Mouse (Mus musculus) MEL (cell line): ENCODE data around the gene Onecut3. TPM values are rescaled to one million over a fixed set of nuclear protein-coding genes. Genes with fewer than 3 reads are reported as not detected.

Experiments
- DNase-seq: peaks from one replicate; pipeline ENCODE4 v3.0.0; 2011; ENCODE audit warnings: low read depth, low spot score
- H3K27ac ChIP-seq: 2 replicates; pipeline ENCODE4 v1.5.1; 2012; ENCODE audit warnings: low read depth, mild to moderate bottlenecking, control low read depth, low read length, moderate library complexity; ENCODE audit not compliant: control insufficient read depth
- H3K27me3 ChIP-seq, 2 experiments: fragments of 150-350 bp in 1 of 2; sonication (generic) in 1 of 2; 2 replicates each; pipeline ENCODE4 v1.6.1; 2012; ENCODE audit warnings: low read length in 2 of 2, mild to moderate bottlenecking in 2 of 2, improper control_type of control experiment in 1 of 2, moderate library complexity in 1 of 2; ENCODE audit not compliant: insufficient read depth in 2 of 2, control insufficient read depth in 1 of 2
- H3K36me3 ChIP-seq, 2 experiments: 2 replicates each; pipeline ENCODE4 v1.6.1; 2012 to 2014; ENCODE audit warnings: low read length in 2 of 2, improper control_type of control experiment in 1 of 2, inconsistent platforms in 1 of 2, mild to moderate bottlenecking in 1 of 2; ENCODE audit not compliant: insufficient read depth in 2 of 2, control insufficient read depth in 1 of 2
- H3K4me1 ChIP-seq, 2 experiments: fragments of 150-350 bp in 1 of 2; sonication (generic) in 1 of 2; 2 replicates each; pipeline ENCODE4 v1.6.1; 2012; ENCODE audit warnings: low read length in 2 of 2, improper control_type of control experiment in 1 of 2, mild to moderate bottlenecking in 1 of 2; ENCODE audit not compliant: insufficient read depth in 2 of 2, control insufficient read depth in 1 of 2
- H3K4me3 ChIP-seq, 2 experiments: fragments of 150-350 bp in 1 of 2; sonication (generic) in 1 of 2; 2 replicates each; pipeline ENCODE4 v1.5.1; 2012; ENCODE audit warnings: low read depth in 2 of 2, low read length in 2 of 2, mild to moderate bottlenecking in 2 of 2, moderate library complexity in 2 of 2, control low read depth in 1 of 2, improper control_type of control experiment in 1 of 2; ENCODE audit not compliant: control insufficient read depth in 1 of 2, insufficient read depth in 1 of 2
- H3K79me2 ChIP-seq: 2 replicates; pipeline ENCODE4 v1.6.1; 2012; ENCODE audit warnings: mild to moderate bottlenecking, low read length, moderate library complexity; ENCODE audit not compliant: control insufficient read depth, poor library complexity, insufficient read depth
- H3K9ac ChIP-seq: 2 replicates; pipeline ENCODE4 v1.6.1; 2012; ENCODE audit warnings: low read depth, mild to moderate bottlenecking, control low read depth, low read length, moderate library complexity; ENCODE audit not compliant: control insufficient read depth, poor library complexity, severe bottlenecking
- H3K9me3 ChIP-seq: fragments of 150-350 bp; sonication (generic); replicated peaks from 2 replicates; pipeline ENCODE4 v1.6.1; 2012; ENCODE audit warnings: mild to moderate bottlenecking, low read length, improper control_type of control experiment, moderate library complexity; ENCODE audit not compliant: insufficient read depth
- BHLHE40 ChIP-seq: IDR thresholded peaks from 2 replicates; pipeline ENCODE4 v1.6.1; 2012; ENCODE audit warnings: low read depth, mild to moderate bottlenecking, inconsistent platforms, low read length, improper control_type of control experiment, borderline replicate concordance
- CTCF ChIP-seq, 3 experiments: IDR thresholded peaks in 2 of 3; conservative IDR thresholded peaks in 1 of 3; 2 replicates each; pipeline ENCODE4 v1.5.1; 2011 to 2012; ENCODE audit warnings: low read length in 3 of 3, low read depth in 2 of 3, mild to moderate bottlenecking in 2 of 3, improper control_type of control experiment in 1 of 3, inconsistent platforms in 1 of 3, mixed read lengths in 1 of 3, moderate library complexity in 1 of 3; ENCODE audit not compliant: control insufficient read depth in 1 of 3, insufficient read depth in 1 of 3, poor library complexity in 1 of 3, severe bottlenecking in 1 of 3
- EP300 ChIP-seq, 2 experiments: IDR thresholded peaks; 2 replicates each; pipeline ENCODE4 v1.6.1; 2011; ENCODE audit warnings: improper control_type of control experiment in 2 of 2, low read length in 2 of 2, low read depth in 1 of 2, mild to moderate bottlenecking in 1 of 2
- GABPA ChIP-seq: IDR thresholded peaks from 2 replicates; pipeline ENCODE4 v1.6.1; 2012; ENCODE audit warnings: low read depth, mild to moderate bottlenecking, inconsistent platforms, low read length, improper control_type of control experiment, moderate library complexity
- HCFC1 ChIP-seq: IDR thresholded peaks from 2 replicates; pipeline ENCODE4 v1.6.1; 2012; ENCODE audit warnings: low read depth, mild to moderate bottlenecking, inconsistent platforms, low read length, improper control_type of control experiment, moderate library complexity
- JUND ChIP-seq: IDR thresholded peaks from 2 replicates; pipeline ENCODE4 v1.6.1; 2011; ENCODE audit warnings: low read depth, mild to moderate bottlenecking, improper control_type of control experiment, low read length
- MAX ChIP-seq: IDR thresholded peaks from 2 replicates; pipeline ENCODE4 v1.6.1; 2011; ENCODE audit warnings: low read length, improper control_type of control experiment
- MAZ ChIP-seq: IDR thresholded peaks from 2 replicates; pipeline ENCODE4 v1.6.1; 2012; ENCODE audit warnings: low read depth, mild to moderate bottlenecking, inconsistent platforms, low read length, improper control_type of control experiment
- MEF2A ChIP-seq: IDR thresholded peaks from 2 replicates; pipeline ENCODE4 v1.6.1; 2014; ENCODE audit warnings: low read depth, mild to moderate bottlenecking, inconsistent platforms, low read length, improper control_type of control experiment; ENCODE audit not compliant: poor library complexity, insufficient replicate concordance, severe bottlenecking; ENCODE audit errors: extremely low read depth
- MXI1 ChIP-seq: IDR thresholded peaks from 2 replicates; pipeline ENCODE4 v1.6.1; 2011; ENCODE audit warnings: mild to moderate bottlenecking, low read depth, low read length, improper control_type of control experiment
- MYB ChIP-seq: IDR thresholded peaks from 2 replicates; pipeline ENCODE4 v1.6.1; 2011; ENCODE audit warnings: mild to moderate bottlenecking, low read depth, low read length, improper control_type of control experiment
- MYC ChIP-seq: IDR thresholded peaks from 2 replicates; pipeline ENCODE4 v1.6.1; 2011; ENCODE audit warnings: low read depth, mild to moderate bottlenecking, low read length, improper control_type of control experiment, moderate library complexity
- NELFE ChIP-seq: IDR thresholded peaks from 2 replicates; pipeline ENCODE4 v1.6.1; 2011; ENCODE audit warnings: low read depth, low read length, improper control_type of control experiment
- NRF1 ChIP-seq: IDR thresholded peaks from 2 replicates; pipeline ENCODE4 v1.6.1; 2014; ENCODE audit warnings: low read depth, mild to moderate bottlenecking, inconsistent platforms, low read length, improper control_type of control experiment, moderate library complexity; ENCODE audit not compliant: poor library complexity, insufficient read depth, severe bottlenecking
- POLR2AphosphoS5 ChIP-seq: IDR thresholded peaks from 2 replicates; pipeline ENCODE4 v1.6.1; 2012; ENCODE audit warnings: low read depth, borderline replicate concordance, mild to moderate bottlenecking, inconsistent platforms, low read length, moderate library complexity, mixed read lengths
- RCOR1 ChIP-seq: IDR thresholded peaks from 2 replicates; pipeline ENCODE4 v1.6.1; 2012; ENCODE audit warnings: low read depth, mild to moderate bottlenecking, inconsistent platforms, low read length, improper control_type of control experiment
- SMC3 ChIP-seq: IDR thresholded peaks from 2 replicates; pipeline ENCODE4 v1.6.1; 2011; ENCODE audit warnings: low read depth, low read length, improper control_type of control experiment
- TBP ChIP-seq: IDR thresholded peaks from 2 replicates; pipeline ENCODE4 v1.8.0; 2011; ENCODE audit warnings: low read depth, low read length, improper control_type of control experiment
- TCF12 ChIP-seq: IDR thresholded peaks from 2 replicates; pipeline ENCODE4 v1.6.1; 2014; ENCODE audit warnings: low read depth, mild to moderate bottlenecking, inconsistent platforms, low read length, improper control_type of control experiment, moderate library complexity
- USF1 ChIP-seq: IDR thresholded peaks from 2 replicates; pipeline ENCODE4 v1.6.1; 2014; ENCODE audit warnings: low read depth, mild to moderate bottlenecking, inconsistent platforms, low read length, improper control_type of control experiment, moderate library complexity
- ZC3H11A ChIP-seq: IDR thresholded peaks from 2 replicates; pipeline ENCODE4 v1.6.1; 2012; ENCODE audit warnings: low read depth, mild to moderate bottlenecking, inconsistent platforms, low read length, improper control_type of control experiment
- ZMIZ1 ChIP-seq: IDR thresholded peaks from 2 replicates; pipeline ENCODE4 v1.6.1; 2012; ENCODE audit warnings: low read depth, mild to moderate bottlenecking, inconsistent platforms, low read length, improper control_type of control experiment, moderate library complexity
- ZNF384 ChIP-seq: IDR thresholded peaks from 2 replicates; pipeline ENCODE4 v1.6.1; 2012; ENCODE audit warnings: low read depth, mild to moderate bottlenecking, inconsistent platforms, low read length, improper control_type of control experiment
- polyA plus RNA-seq, 2 experiments: library from polyadenylated mRNA; stranded (reverse) in 1 of 2; unstranded in 1 of 2; fragments of >175 nt in 1 of 2; fragments of >200 nt in 1 of 2; gene quantifications; 2 replicates each; pipeline versions ENCODE4 v1.2.1 to v1.2.4; 2012; ENCODE audit warnings: low replicate concordance in 2 of 2, low read depth in 1 of 2; ENCODE audit not compliant: insufficient read length in 2 of 2, insufficient read depth in 1 of 2, missing spikeins in 1 of 2
- total RNA-seq: library from RNA; depleted of rRNA; stranded (reverse); fragments of 300-350 nt; gene quantifications from 2 replicates; pipeline ENCODE4 v1.2.3, GENCODE M21; 2012

Onecut3 gene
- total and polyA plus RNA-seq, 3 experiments = not detected

GRCm38 (mm10) chr10:80545590-80545989 lies 51.0 kb downstream of the Onecut3 start:
- Histone ChIP-seq H3K36me3 (no peaks in the 10 kb centered on the region; a peak in 1 of 4 replicates), H3K27me3 (no peaks in the 10 kb centered on the region), H3K9ac (no peak overlapping the region), H3K27ac (no peak overlapping the region), H3K4me3 (no peak overlapping the region), H3K4me1 (no peaks in the 10 kb centered on the region), H3K9me3 (no peaks in the 10 kb centered on the region), H3K79me2 (no peaks in the 10 kb centered on the region)
- DNase-seq = no peak
- TF ChIP-seq NRF1 (no peak), ZC3H11A (no peak), USF1 (no peak), MAZ (no peak), SMC3 (no peak), MYC (no peak), TBP (no peak), ZNF384 (no peak), MEF2A (no peak), POLR2AphosphoS5 (no peak), MYB (no peak), ZMIZ1 (no peak), JUND (no peak), MXI1 (no peak), MAX (no peak), CTCF (IDR thresholded peaks at IDR 0.05 in 2 of 3, conservative IDR thresholded peaks at IDR 0.05 in 1 of 3; ENCODE audit: control insufficient read depth in 1 of 3, insufficient read depth in 1 of 3, low read depth in 2 of 3, low read length in 3 of 3, poor library complexity in 1 of 3, severe bottlenecking in 1 of 3) (no peak), BHLHE40 (no peak)

DNA sequence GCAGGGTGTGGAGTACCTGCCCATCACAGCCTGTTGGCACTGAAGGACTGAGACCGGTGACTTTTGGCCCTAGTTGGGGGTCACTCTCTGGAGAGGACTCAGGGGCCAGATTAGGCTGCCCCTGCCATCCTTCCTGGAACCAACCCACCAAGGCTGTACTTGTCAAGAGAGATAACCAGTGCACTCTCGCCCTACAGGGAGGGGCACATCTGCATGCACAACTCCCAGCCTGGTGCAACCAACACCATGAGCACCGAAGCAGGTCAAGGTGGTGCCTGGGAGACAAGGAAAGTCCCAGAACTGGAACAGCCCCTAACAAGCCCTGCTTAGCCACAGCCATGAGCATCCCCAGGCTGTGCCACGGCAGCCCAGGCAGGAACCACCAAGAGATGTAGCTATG lies 52.3 kb downstream of the Onecut3 start:
- no peaks in the 10 kb centered on the region; a peak in 1 of 4 replicates for H3K36me3 ChIP-seq
- TF ChIP-seq HCFC1 (no peak), POLR2AphosphoS5 (no peak), EP300 (IDR thresholded peaks at IDR 0.05; ENCODE audit: low read depth in 1 of 2, low read length in 2 of 2) (no peak), RCOR1 (no peak), ZNF384 (no peak), NELFE (no peak), TCF12 (no peak), TBP (no peak), GABPA (no peak), BHLHE40 (no peak)
- no peak overlapping the region for H3K9ac ChIP-seq
- H3K27ac ChIP-seq = no peak overlapping the region
- no peak for DNase-seq
- no peak overlapping the region for H3K4me3 ChIP-seq
- no peaks in the 10 kb centered on the region for H3K27me3 ChIP-seq
- peaks cover 1% of the 10 kb centered on the region; the same call in 1 of the 2 replicates for H3K79me2 ChIP-seq
- H3K4me1 ChIP-seq = no peaks in the 10 kb centered on the region
- H3K9me3 ChIP-seq = no peaks in the 10 kb centered on the region
